ENCODE assay signal across 8 mouse cellular contexts in genomic region chr7:63938914-63939396, GRCm38 (mm10). TPM values are rescaled to one million over a fixed set of nuclear protein-coding genes. Genes with fewer than 3 reads are reported as not detected.
A peak's percentile ranks its signal among the peaks of the same experiment; 100 is the strongest.
DNase-seq lines count a peak whose midpoint lies in the region; ATAC-seq and TF ChIP-seq lines count a peak whose summit lies in the region.

Gene Klf13, minus strand, starts transcription at chr7:63938915.

- under 1% methylated on average over 45 of the region's 50 CpGs for WGBS in hindbrain, embryonic 13.5 days

- no peak for TF ChIP-seq CTCF in Patski (IDR thresholded peaks at IDR 0.05)

- H3K27ac ChIP-seq in hindbrain, embryonic 13.5 days, result peak within 1 kb of the TSS; percentile 97

- no peaks in the 10 kb centered on the region for H3K27me3 ChIP-seq in Patski
- H3K27me3 ChIP-seq in hindbrain, embryonic 13.5 days, result no peaks in the 10 kb centered on the region

- POLR2A ChIA-PET in Patski (lab: Charles Lee), result interaction anchor here (1.1 kb wide), 1 partner anchor 13 kb away, joined by 4 read pairs; no protein-coding TSS in a partner anchor

- peaks cover 34% of the 10 kb centered on the region for H3K4me1 ChIP-seq in hindbrain, embryonic 13.5 days (replicated peaks)

- peak within 1 kb of the TSS; percentile 78 for H3K4me3 ChIP-seq in hindbrain, embryonic 13.5 days

- in situ Hi-C loops in Patski (cut with MboI; ENCODE audit: low pct_unique_long_range_greater_than_20kb), result no loop called here

- no peak for DNase-seq in Patski (ENCODE audit: low read depth, low spot score)
- DNase-seq in cerebellum, postnatal 14 days, result peak; percentile 95 to 97
- DNase-seq in frontal cortex, postnatal 14 days (ENCODE audit: low spot score in 2 of 2), result peak; percentile 96 to 98
- DNase-seq in layer of hippocampus, postnatal 25 days (ENCODE audit: extremely low spot score in 1 of 2, low spot score in 1 of 2), result peak; percentile 88 to 96
- DNase-seq in lung, postnatal 25 days (ENCODE audit: low spot score), result peak; percentile 99
- peak; percentile 98 for DNase-seq in retina, embryonic 14.5 days (ENCODE audit: low spot score)
- peak; percentile 97 for DNase-seq in thymus, postnatal 4 days

- peak; percentile 69 for ATAC-seq in Patski
- peak; percentile 96 for ATAC-seq in hindbrain, embryonic 13.5 days (ENCODE audit: low FRiP score)

- H3K36me3 ChIP-seq in hindbrain, embryonic 13.5 days, result no peaks in the 10 kb centered on the region

- peak within 1 kb of the TSS; percentile 88 for H3K4me2 ChIP-seq in hindbrain, embryonic 13.5 days

- H3K9me3 ChIP-seq in hindbrain, embryonic 13.5 days, result no peaks in the 10 kb centered on the region

- CTCF ChIA-PET in Patski (lab: Charles Lee), result interaction anchor here (1.0 to 2.4 kb wide), 3 partner anchors 84 to 212 kb away, joined by 3 to 13 read pairs (median 3); no protein-coding TSS in a partner anchor

- H3K9ac ChIP-seq in hindbrain, embryonic 13.5 days, result peak within 1 kb of the TSS; percentile 97

RNA-seq across cellular contexts. Expression of gene Klf13, which starts in this region (rescaled TPM):
- polyA plus RNA-seq in Patski (2021), result 20.0 TPM
- 25.7 and 26.9 TPM in 2 replicates for polyA plus RNA-seq in hindbrain, embryonic 13.5 days (2015; fragmentation: Nextera tagmentation; extraction: Ambion mirVana)
- 100 to 1,000 TPM; 204 to 216 TPM for total RNA-seq in layer of hippocampus, postnatal 25 days (2021)
